Mouse (Mus musculus) liver, embryonic 16.5 days (tissue): ENCODE measurements around the gene Ccdc51. TPM values are rescaled to one million over a fixed set of nuclear protein-coding genes. Genes with fewer than 3 reads are reported as not detected.

Experiments
- ATAC-seq: fragments of 200-750 bp; cut with Nextera tagmentation; 2 replicates; pipeline ENCODE4 v1.8.0; 2017; ENCODE audit warnings: low read depth, mild to moderate bottlenecking, moderate number of reproducible peaks, moderate library complexity
- H3K27ac ChIP-seq: fragments of 300-500 bp; sonication (generic); 2 replicates; pipeline ENCODE4 v1.5.1; 2014; ENCODE audit warnings: mild to moderate bottlenecking, low read length
- H3K27me3 ChIP-seq: fragments of 300-500 bp; sonication (generic); 2 replicates; pipeline ENCODE4 v1.6.1; 2014; ENCODE audit warnings: low read depth, low read length, mixed read lengths; ENCODE audit not compliant: control insufficient read depth, insufficient read depth
- H3K36me3 ChIP-seq: fragments of 300-500 bp; sonication (generic); 2 replicates; pipeline ENCODE4 v1.6.1; 2014; ENCODE audit warnings: mild to moderate bottlenecking; ENCODE audit not compliant: control insufficient read depth, insufficient read depth
- H3K4me1 ChIP-seq: fragments of 300-500 bp; sonication (generic); 2 replicates; pipeline ENCODE4 v1.6.1; 2014; ENCODE audit warnings: low read depth, low read length, mixed read lengths; ENCODE audit not compliant: control insufficient read depth
- H3K4me2 ChIP-seq: fragments of 300-500 bp; sonication (generic); 2 replicates; pipeline ENCODE4 v1.6.1; 2014; ENCODE audit warnings: low read depth, low read length, mixed read lengths
- H3K4me3 ChIP-seq: fragments of 300-500 bp; sonication (generic); 2 replicates; pipeline ENCODE4 v1.5.1; 2014; ENCODE audit warnings: low read depth, mild to moderate bottlenecking, low read length
- H3K9ac ChIP-seq: fragments of 300-500 bp; sonication (generic); 2 replicates; pipeline ENCODE4 v1.6.1; 2014; ENCODE audit warnings: low read depth, low read length
- H3K9me3 ChIP-seq: fragments of 300-500 bp; sonication (generic); replicated peaks from 2 replicates; pipeline ENCODE4 v1.6.1; 2016; ENCODE audit warnings: low read length; ENCODE audit not compliant: control insufficient read depth
- WGBS: fragments of 180-500 bp; shearing (Covaris S2); extraction: QIAGEN DNeasy Blood & Tissue Kit; methylation state at CpG from one replicate; pipeline ENCODE4 v1.1.7; 2014; ENCODE audit not compliant: insufficient replicate concordance; 5-methylcytosine and 5-hydroxymethylcytosine counted together
- polyA plus RNA-seq: library from polyadenylated mRNA; unstranded; fragments of >200 nt; fragmentation: Nextera tagmentation; extraction: Ambion mirVana; gene quantifications from 2 replicates; pipeline ENCODE4 v1.2.1, GENCODE M21; 2015

Ccdc51 gene
- polyA plus RNA-seq, 1 experiment from 2014 or later = 10.0 TPM

- H3K4me2 ChIP-seq = no peak overlapping the region
- no peak overlapping the region for H3K9ac ChIP-seq
- H3K9me3 ChIP-seq = no peaks in the 10 kb centered on the region
- no peak for ATAC-seq
- H3K27me3 ChIP-seq = no peaks in the 10 kb centered on the region
- 68% methylated on average over 12 of the region's 12 CpGs for WGBS
- no peaks in the 10 kb centered on the region for H3K4me1 ChIP-seq
- no peak overlapping the region for H3K4me3 ChIP-seq
- H3K27ac ChIP-seq = no peak overlapping the region
- no peaks in the 10 kb centered on the region; the same call in 1 of the 2 replicates for H3K36me3 ChIP-seq
Observed at GRCm38 (mm10) chr9:109105648-109106047, 23.4 kb downstream of the Ccdc51 start.

- H3K36me3 ChIP-seq = no peaks in the 10 kb centered on the region; the same call in 1 of the 2 replicates
- no peak overlapping the region for H3K4me2 ChIP-seq
- no peak for ATAC-seq
- H3K9me3 ChIP-seq = no peaks in the 10 kb centered on the region
- H3K27ac ChIP-seq = no peak overlapping the region
- no peak overlapping the region for H3K4me3 ChIP-seq
- H3K4me1 ChIP-seq = no peaks in the 10 kb centered on the region
- no peak overlapping the region for H3K9ac ChIP-seq
- no peaks in the 10 kb centered on the region for H3K27me3 ChIP-seq
- WGBS = 68% methylated on average over 4 of the region's 6 CpGs
Observed at GRCm38 (mm10) chr9:109107341-109107740, 25.0 kb downstream of the Ccdc51 start.

- H3K4me1 ChIP-seq = no peaks in the 10 kb centered on the region
- no peak overlapping the region for H3K4me2 ChIP-seq
- ATAC-seq = no peak
- H3K9me3 ChIP-seq = no peaks in the 10 kb centered on the region
- no peak overlapping the region for H3K27ac ChIP-seq
- WGBS = 70% methylated on average over 11 of the region's 11 CpGs
- H3K4me3 ChIP-seq = no peak overlapping the region
- no peak overlapping the region for H3K9ac ChIP-seq
- H3K27me3 ChIP-seq = no peaks in the 10 kb centered on the region
- H3K36me3 ChIP-seq = no peaks in the 10 kb centered on the region; the same call in 1 of the 2 replicates
Observed at GRCm38 (mm10) chr9:109110240-109110639, 27.9 kb downstream of the Ccdc51 start.

- no peaks in the 10 kb centered on the region for H3K4me1 ChIP-seq
- WGBS = 61% methylated on average over 4 of the region's 4 CpGs
- no peak overlapping the region for H3K4me3 ChIP-seq
- no peak overlapping the region for H3K9ac ChIP-seq
- no peak overlapping the region for H3K27ac ChIP-seq
- no peaks in the 10 kb centered on the region for H3K27me3 ChIP-seq
- H3K4me2 ChIP-seq = no peak overlapping the region
- H3K36me3 ChIP-seq = no peaks in the 10 kb centered on the region; the same call in 1 of the 2 replicates
- H3K9me3 ChIP-seq = no peaks in the 10 kb centered on the region
- no peak for ATAC-seq
Observed at GRCm38 (mm10) chr9:109111101-109111500, 28.8 kb downstream of the Ccdc51 start.

GRCm38 (mm10) chr9:109111591-109111990, 29.3 kb downstream of the Ccdc51 start:
- H3K27ac ChIP-seq = no peak overlapping the region
- H3K4me2 ChIP-seq = no peak overlapping the region
- H3K36me3 ChIP-seq = no peaks in the 10 kb centered on the region; the same call in 1 of the 2 replicates
- no peak for ATAC-seq
- H3K9me3 ChIP-seq = no peaks in the 10 kb centered on the region
- no peaks in the 10 kb centered on the region for H3K4me1 ChIP-seq
- H3K27me3 ChIP-seq = no peaks in the 10 kb centered on the region
- 74% methylated on average over 9 of the region's 9 CpGs for WGBS
- no peak overlapping the region for H3K9ac ChIP-seq
- H3K4me3 ChIP-seq = no peak overlapping the region

GRCm38 (mm10) chr9:109113331-109113730, 31.0 kb downstream of the Ccdc51 start:
- 62% methylated on average over 8 of the region's 8 CpGs for WGBS
- Histone ChIP-seq H3K4me1 (no peaks in the 10 kb centered on the region), H3K4me2 (no peak overlapping the region), H3K36me3 (no peaks in the 10 kb centered on the region; the same call in 1 of the 2 replicates), H3K4me3 (no peak overlapping the region), H3K27ac (no peak overlapping the region), H3K9me3 (no peaks in the 10 kb centered on the region), H3K27me3 (no peaks in the 10 kb centered on the region), H3K9ac (no peak overlapping the region)
- no peak for ATAC-seq

GRCm38 (mm10) chr9:109114276-109114675, 32.0 kb downstream of the Ccdc51 start:
- Histone ChIP-seq H3K36me3 (no peaks in the 10 kb centered on the region; the same call in 1 of the 2 replicates), H3K9me3 (no peaks in the 10 kb centered on the region), H3K27ac (no peak overlapping the region), H3K4me2 (no peak overlapping the region), H3K27me3 (no peaks in the 10 kb centered on the region), H3K9ac (no peak overlapping the region), H3K4me1 (no peaks in the 10 kb centered on the region), H3K4me3 (no peak overlapping the region)
- ATAC-seq = no peak
- WGBS = 66% methylated on average over 11 of the region's 11 CpGs

GRCm38 (mm10) chr9:109114871-109115270, 32.6 kb downstream of the Ccdc51 start:
- H3K4me3 ChIP-seq = no peak overlapping the region
- no peak for ATAC-seq
- H3K27ac ChIP-seq = no peak overlapping the region
- H3K4me1 ChIP-seq = no peaks in the 10 kb centered on the region
- H3K36me3 ChIP-seq = no peaks in the 10 kb centered on the region; the same call in 1 of the 2 replicates
- no peaks in the 10 kb centered on the region for H3K9me3 ChIP-seq
- no peak overlapping the region for H3K4me2 ChIP-seq
- 56% methylated on average over 7 of the region's 7 CpGs for WGBS
- H3K27me3 ChIP-seq = no peaks in the 10 kb centered on the region
- no peak overlapping the region for H3K9ac ChIP-seq

GRCm38 (mm10) chr9:109116205-109116604, 33.9 kb downstream of the Ccdc51 start:
- Histone ChIP-seq H3K9me3 (no peaks in the 10 kb centered on the region), H3K36me3 (no peaks in the 10 kb centered on the region; the same call in 1 of the 2 replicates), H3K9ac (no peak overlapping the region), H3K4me1 (no peaks in the 10 kb centered on the region), H3K27ac (no peak overlapping the region), H3K4me2 (no peak overlapping the region), H3K4me3 (no peak overlapping the region), H3K27me3 (no peaks in the 10 kb centered on the region)
- WGBS = 68% methylated on average over 10 of the region's 10 CpGs
- no peak for ATAC-seq
